In genomic region chr7:43883547-43883946, GRCm38 (mm10) we compare ENCODE assay signal across 8 mouse cellular contexts. TPM values are rescaled to one million over a fixed set of nuclear protein-coding genes. Genes with fewer than 3 reads are reported as not detected.
A peak's percentile ranks its signal among the peaks of the same experiment; 100 is the strongest.
DNase-seq lines count a peak whose midpoint lies in the region; ATAC-seq and TF ChIP-seq lines count a peak whose summit lies in the region.

No protein-coding gene starts in this region.

- H3K27ac ChIP-seq in testis, adult 2 months (ENCODE audit: control insufficient read depth, insufficient read depth, low read depth, low read length) = no peak overlapping the region
- no peak overlapping the region for H3K27ac ChIP-seq in hindbrain, postnatal 0 days
- no peak overlapping the region for H3K27ac ChIP-seq in midbrain, embryonic 14.5 days (replicated peaks; ENCODE audit: low read depth, low read length)

- no peak overlapping the region for H3K4me3 ChIP-seq in testis, adult 2 months (ENCODE audit: control insufficient read depth, low read depth, low read length)
- H3K4me3 ChIP-seq in hindbrain, postnatal 0 days (ENCODE audit: low read length) = no peak overlapping the region
- H3K4me3 ChIP-seq in midbrain, embryonic 14.5 days (replicated peaks; ENCODE audit: low read depth, low read length) = no peak overlapping the region

- H3K4me1 ChIP-seq in testis, adult 2 months (ENCODE audit: control insufficient read depth, insufficient read depth, low read length) = peaks cover 2% of the 10 kb centered on the region; the same call in 1 of the 2 replicates
- no peaks in the 10 kb centered on the region for H3K4me1 ChIP-seq in hindbrain, postnatal 0 days (ENCODE audit: insufficient read depth, low read length)
- H3K4me1 ChIP-seq in midbrain, embryonic 14.5 days (ENCODE audit: control insufficient read depth, insufficient read depth, low read length) = no peaks in the 10 kb centered on the region

- H3K4me2 ChIP-seq in hindbrain, postnatal 0 days (ENCODE audit: low read depth, low read length) = peak overlapping the region; percentile 39
- H3K4me2 ChIP-seq in midbrain, embryonic 14.5 days (ENCODE audit: low read length) = peak overlapping the region; percentile 42

- H3K36me3 ChIP-seq in testis, adult 2 months (ENCODE audit: control insufficient read depth, insufficient read depth, low read length) = no peaks in the 10 kb centered on the region
- H3K36me3 ChIP-seq in hindbrain, postnatal 0 days (ENCODE audit: insufficient read depth, low read length) = no peaks in the 10 kb centered on the region
- no peaks in the 10 kb centered on the region for H3K36me3 ChIP-seq in midbrain, embryonic 14.5 days (ENCODE audit: control insufficient read depth, insufficient read depth, low read length)

- no peaks in the 10 kb centered on the region for H3K27me3 ChIP-seq in testis, adult 2 months (ENCODE audit: control insufficient read depth, insufficient read depth, low read length)
- H3K27me3 ChIP-seq in hindbrain, postnatal 0 days (ENCODE audit: insufficient read depth, low read length) = no peaks in the 10 kb centered on the region
- H3K27me3 ChIP-seq in midbrain, embryonic 14.5 days (ENCODE audit: control insufficient read depth, insufficient read depth, low read length) = no peaks in the 10 kb centered on the region

- H3K9ac ChIP-seq in hindbrain, postnatal 0 days (replicated peaks; ENCODE audit: low read length) = no peak overlapping the region
- no peak overlapping the region for H3K9ac ChIP-seq in midbrain, embryonic 14.5 days (replicated peaks; ENCODE audit: low read length)

- intact Hi-C loops in left cerebral cortex, postnatal 36 days (cut with DNase I) = no loop called here

- no peak for DNase-seq in testis, postnatal 14 days (ENCODE audit: low spot score)
- peak; percentile 36 to 56 for DNase-seq in cerebellum, postnatal 4 days (ENCODE audit: low spot score in 2 of 2)
- DNase-seq in gastrocnemius, adult 8-10 months (ENCODE audit: low spot score in 2 of 2) = peak; percentile 8 to 17
- peak; percentile 56 for DNase-seq in hindbrain, postnatal 0 days (ENCODE audit: low spot score)
- peak; percentile 17 for DNase-seq in left cerebral cortex, postnatal 36 days (ENCODE audit: low spot score in 2 of 2)
- DNase-seq in midbrain, embryonic 14.5 days = peak; percentile 57
- DNase-seq in thymus, postnatal 25 days = peak; percentile 36

- ATAC-seq in hindbrain, postnatal 0 days = peak; percentile 78
- no peak; the same call in 1 of the 2 replicates for ATAC-seq in midbrain, embryonic 14.5 days (ENCODE audit: low FRiP score, low TSS enrichment)

- peak; percentile 88 for TF ChIP-seq CTCF in testis, adult 2 months (IDR thresholded peaks at IDR 0.05; ENCODE audit: control insufficient read depth, insufficient read depth, insufficient replicate concordance, low read depth, low read length)
- TF ChIP-seq CTCF in hindbrain, postnatal 0 days (IDR thresholded peaks at IDR 0.05; ENCODE audit: low read depth) = peak; percentile 81

- no peak for TF ChIP-seq POLR2A in testis, adult 2 months (IDR thresholded peaks at IDR 0.05; ENCODE audit: control insufficient read depth, low read depth, low read length)

- H3K9me3 ChIP-seq in hindbrain, postnatal 0 days (ENCODE audit: low read length) = no peaks in the 10 kb centered on the region
- no peaks in the 10 kb centered on the region for H3K9me3 ChIP-seq in midbrain, embryonic 14.5 days (ENCODE audit: control insufficient read depth, low read length)

- WGBS in hindbrain, postnatal 0 days = 13% methylated on average over 14 of the region's 14 CpGs
- 8% methylated on average over 14 of the region's 14 CpGs for WGBS in midbrain, embryonic 14.5 days

RNA-seq across cellular contexts. Expression of gene Klk4, which starts 2.6 kb away (rescaled TPM):
- 0.08 TPM in 1 of 2 replicates, not detected in the other for polyA plus RNA-seq in testis, adult 2 months (2012; rRNA removed)
- not detected for total RNA-seq in gastrocnemius, adult 8-10 months (2022)
- 1.7 TPM in 2 replicates for total RNA-seq in hindbrain, postnatal 0 days (2014; rRNA removed)
- polyA plus RNA-seq in hindbrain, postnatal 0 days (2015; fragmentation: Nextera tagmentation; extraction: Ambion mirVana) = 2.7 and 3.1 TPM in 2 replicates
- not detected for total RNA-seq in left cerebral cortex, postnatal 36 days (2021)
- not detected in 2 replicates for polyA plus RNA-seq in midbrain, embryonic 14.5 days (2014; fragmentation: Nextera tagmentation; extraction: Ambion mirVana)

RNA-seq across cellular contexts. Expression of gene Klk5, which starts 41.8 kb away (rescaled TPM):
- not detected in 2 replicates for polyA plus RNA-seq in testis, adult 2 months (2012; rRNA removed)
- not detected for total RNA-seq in gastrocnemius, adult 8-10 months (2022)
- not detected in 2 replicates for total RNA-seq in hindbrain, postnatal 0 days (2014; rRNA removed)
- polyA plus RNA-seq in hindbrain, postnatal 0 days (2015; fragmentation: Nextera tagmentation; extraction: Ambion mirVana) = not detected in 2 replicates
- total RNA-seq in left cerebral cortex, postnatal 36 days (2021) = not detected
- not detected in 2 replicates for polyA plus RNA-seq in midbrain, embryonic 14.5 days (2014; fragmentation: Nextera tagmentation; extraction: Ambion mirVana)

RNA-seq across cellular contexts. Expression of gene Klk15, which starts 50.0 kb away (rescaled TPM):
- polyA plus RNA-seq in testis, adult 2 months (2012; rRNA removed) = 0.91 and 1.4 TPM in 2 replicates
- total RNA-seq in gastrocnemius, adult 8-10 months (2022) = not detected
- total RNA-seq in hindbrain, postnatal 0 days (2014; rRNA removed) = not detected in 2 replicates
- not detected in 2 replicates for polyA plus RNA-seq in hindbrain, postnatal 0 days (2015; fragmentation: Nextera tagmentation; extraction: Ambion mirVana)
- not detected for total RNA-seq in left cerebral cortex, postnatal 36 days (2021)
- polyA plus RNA-seq in midbrain, embryonic 14.5 days (2014; fragmentation: Nextera tagmentation; extraction: Ambion mirVana) = not detected in 2 replicates

RNA-seq across cellular contexts. Expression of gene Klk6, which starts 59.2 kb away (rescaled TPM):
- 0.10 TPM in 1 of 2 replicates, not detected in the other for polyA plus RNA-seq in testis, adult 2 months (2012; rRNA removed)
- total RNA-seq in gastrocnemius, adult 8-10 months (2022) = not detected
- total RNA-seq in hindbrain, postnatal 0 days (2014; rRNA removed) = not detected in 2 replicates
- polyA plus RNA-seq in hindbrain, postnatal 0 days (2015; fragmentation: Nextera tagmentation; extraction: Ambion mirVana) = not detected in 2 replicates
- total RNA-seq in left cerebral cortex, postnatal 36 days (2021) = 1 to 10 TPM; 1.0 to 1.8 TPM
- not detected in 2 replicates for polyA plus RNA-seq in midbrain, embryonic 14.5 days (2014; fragmentation: Nextera tagmentation; extraction: Ambion mirVana)
